Mouse (Mus musculus): ENCODE measurements at regions not wholly inside any gene's neighbourhood (a gene's known extent, or its start where the extent isn't known, plus 50 kb on each side); places are given as distances from the start of the nearest gene placed in this dataset.

- no peak for TF ChIP-seq CTCF (IDR thresholded peaks at IDR 0.05; ENCODE audit: low read depth, low read length)
- no peak for TF ChIP-seq POLR2A (IDR thresholded peaks at IDR 0.05; ENCODE audit: extremely low read depth, insufficient read depth, low read length)
Observed at GRCm38 (mm10) chr19:54154400-54154799, 110.4 kb downstream of the Adra2a start.

Data from liver, adult 2 months (tissue).